Mouse (Mus musculus): ENCODE results near the gene Vps37c.

Vps37c gene

GRCm38 (mm10) chr19:10685727-10686126 is 2.8 kb upstream of the Vps37c start:
- DNase-seq (ENCODE audit: extremely low spot score, low read depth, low spot score), result no peak

GRCm38 (mm10) chr19:10689470-10690166 is 1.1 kb downstream of the Vps37c start:
- no peak for DNase-seq (ENCODE audit: extremely low spot score, low read depth, low spot score)

GRCm38 (mm10) chr19:10690336-10690735 is 1.8 kb downstream of the Vps37c start:
- no peak for DNase-seq (ENCODE audit: extremely low spot score, low read depth, low spot score)

- no peak for DNase-seq (ENCODE audit: extremely low spot score, low read depth, low spot score)
Observed at GRCm38 (mm10) chr19:10691121-10691520, 2.6 kb downstream of the Vps37c start.

GRCm38 (mm10) chr19:10691660-10692059 is 3.1 kb downstream of the Vps37c start:
- DNase-seq (ENCODE audit: extremely low spot score, low read depth, low spot score), result no peak

GRCm38 (mm10) chr19:10692361-10692760 is 3.8 kb downstream of the Vps37c start:
- no peak for DNase-seq (ENCODE audit: extremely low spot score, low read depth, low spot score)

GRCm38 (mm10) chr19:10693926-10694682 is 5.6 kb downstream of the Vps37c start:
- DNase-seq (ENCODE audit: extremely low spot score, low read depth, low spot score), result no peak

- no peak for DNase-seq (ENCODE audit: extremely low spot score, low read depth, low spot score)
Observed at GRCm38 (mm10) chr19:10695801-10696200, 7.3 kb downstream of the Vps37c start.

GRCm38 (mm10) chr19:10698131-10698991 is 9.8 kb downstream of the Vps37c start:
- no peak for DNase-seq (ENCODE audit: extremely low spot score, low read depth, low spot score)

- no peak for DNase-seq (ENCODE audit: extremely low spot score, low read depth, low spot score)
Observed at GRCm38 (mm10) chr19:10699851-10700250, 11.3 kb downstream of the Vps37c start.

GRCm38 (mm10) chr19:10701013-10701726 is 12.6 kb downstream of the Vps37c start:
- no peak for DNase-seq (ENCODE audit: extremely low spot score, low read depth, low spot score)

GRCm38 (mm10) chr19:10702125-10702524 is 13.6 kb downstream of the Vps37c start:
- no peak for DNase-seq (ENCODE audit: extremely low spot score, low read depth, low spot score)

GRCm38 (mm10) chr19:10703470-10703869 is 14.9 kb downstream of the Vps37c start:
- DNase-seq (ENCODE audit: extremely low spot score, low read depth, low spot score), result no peak

GRCm38 (mm10) chr19:10707087-10707875 is 18.7 kb downstream of the Vps37c start:
- no peak for DNase-seq (ENCODE audit: extremely low spot score, low read depth, low spot score)

GRCm38 (mm10) chr19:10707881-10708280 is 19.3 kb downstream of the Vps37c start:
- no peak for DNase-seq (ENCODE audit: extremely low spot score, low read depth, low spot score)

GRCm38 (mm10) chr19:10708900-10709299 is 20.4 kb downstream of the Vps37c start:
- DNase-seq (ENCODE audit: extremely low spot score, low read depth, low spot score), result no peak

GRCm38 (mm10) chr19:10709360-10710087 is 21.0 kb downstream of the Vps37c start:
- peak; percentile 60 for DNase-seq (ENCODE audit: extremely low spot score, low read depth, low spot score)

- no peak for DNase-seq (ENCODE audit: extremely low spot score, low read depth, low spot score)
Observed at GRCm38 (mm10) chr19:10710088-10710511, 21.6 kb downstream of the Vps37c start.

GRCm38 (mm10) chr19:10710751-10711150 is 22.2 kb downstream of the Vps37c start:
- no peak for DNase-seq (ENCODE audit: extremely low spot score, low read depth, low spot score)
